Mouse (Mus musculus) cortical plate, adult 2 months (tissue): ENCODE measurements at regions not wholly inside any gene's neighbourhood (a gene's known extent, or its start where the extent isn't known, plus 50 kb on each side); places are given as distances from the start of the nearest gene placed in this dataset.

Experiments
- CTCF ChIP-seq: fragments of 200-500 bp; IDR thresholded peaks from 2 replicates; pipeline ENCODE4 v1.5.1; 2011; ENCODE audit warnings: mild to moderate bottlenecking, control low read depth, low read length; ENCODE audit not compliant: insufficient read depth; ENCODE audit errors: extremely low read depth
- POLR2A ChIP-seq: fragments of 200-500 bp; IDR thresholded peaks from 2 replicates; pipeline ENCODE4 v1.6.1; 2011; ENCODE audit warnings: mild to moderate bottlenecking, low read length, control low read depth; ENCODE audit not compliant: insufficient read depth; ENCODE audit errors: extremely low read depth

GRCm38 (mm10) chr9:115388361-115388759 lies 78.1 kb upstream of the Stt3b start:
- no peak for TF ChIP-seq POLR2A
- TF ChIP-seq CTCF: no peak
